Mouse (Mus musculus): Measurements from ENCODE around the gene Nox3.

Gene Nox3

DNA sequence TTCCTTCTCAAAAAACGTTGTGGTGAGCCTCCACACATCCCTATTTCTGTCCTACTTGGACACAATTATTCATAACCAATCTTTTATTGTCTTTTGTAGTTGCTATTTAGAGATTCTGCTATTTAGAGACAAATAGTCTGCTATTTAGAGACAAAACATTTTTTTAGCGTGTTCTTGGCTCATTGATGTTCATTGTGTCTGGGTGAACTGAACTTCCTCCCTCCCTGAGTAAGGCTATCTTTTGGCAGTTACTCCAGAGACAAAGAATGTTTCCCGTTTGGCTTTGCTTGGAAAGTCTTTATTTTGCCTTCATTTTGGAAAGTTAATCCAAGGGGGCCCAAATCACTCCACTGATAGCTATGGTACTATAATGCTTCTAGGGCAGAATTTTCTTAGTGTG, 63.6 kb downstream of the Nox3 start:
- Histone ChIP-seq H3K4me3 (replicated peaks; ENCODE audit: low read length) (no peak overlapping the region), H3K9me3 (ENCODE audit: low read length) (peaks cover 4% of the 10 kb centered on the region; the same call in 1 of the 2 replicates), H3K27me3 (ENCODE audit: insufficient read depth, low read length) (no peaks in the 10 kb centered on the region), H3K4me1 (replicated peaks; ENCODE audit: low read depth, low read length) (no peaks in the 10 kb centered on the region), H3K36me3 (ENCODE audit: insufficient read depth, low read length) (no peaks in the 10 kb centered on the region)
- TF ChIP-seq NANOG (IDR thresholded peaks at IDR 0.05; ENCODE audit: borderline replicate concordance, low read length): no peak
- TF ChIP-seq CTCF (conservative IDR thresholded peaks at IDR 0.05; ENCODE audit: low read length): no peak
- no peak for TF ChIP-seq POU5F1 (IDR thresholded peaks at IDR 0.05; ENCODE audit: borderline replicate concordance, low read length)

DNA sequence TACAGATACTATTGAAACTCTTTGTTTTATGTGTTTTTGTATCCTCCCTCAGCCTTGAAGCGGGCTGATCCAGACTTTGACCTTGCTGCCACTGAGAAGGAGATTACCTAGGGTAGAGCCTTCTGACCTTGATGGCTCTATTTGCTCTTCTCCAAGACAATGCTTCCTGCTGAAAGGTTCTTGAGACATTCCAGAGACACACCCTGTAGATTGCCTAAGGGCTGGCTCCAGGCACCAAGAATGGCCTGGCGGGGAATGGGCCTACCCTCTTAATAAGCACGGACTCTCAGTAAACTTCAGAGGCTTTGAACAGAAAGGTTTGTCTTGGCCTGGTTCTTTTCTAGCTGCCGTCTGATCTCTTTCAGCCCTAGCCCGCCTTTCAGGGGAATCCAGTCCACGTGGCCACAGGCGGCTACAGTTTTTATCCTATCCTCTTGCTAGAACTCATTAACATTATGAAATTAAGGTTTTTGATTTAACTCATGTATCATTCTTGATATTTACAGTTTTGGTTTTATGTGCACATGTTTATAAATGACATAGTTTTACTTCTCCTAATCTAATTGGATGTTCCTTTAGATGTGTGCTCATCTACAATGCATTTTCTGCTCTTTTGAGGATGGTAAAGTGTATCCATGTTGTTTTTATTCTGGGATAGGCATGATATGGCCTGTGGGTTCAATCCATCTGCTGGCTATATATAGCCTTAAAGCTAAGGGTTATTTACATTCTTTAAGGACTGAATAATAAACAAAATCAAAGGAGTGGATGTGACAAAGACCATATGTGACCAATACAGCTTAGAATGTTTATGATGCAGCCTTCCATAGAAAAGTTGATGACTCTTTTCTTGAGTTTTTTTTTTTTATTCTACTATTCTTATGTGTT, 79.5 kb downstream of the Nox3 start:
- Histone ChIP-seq H3K4me1 (replicated peaks; ENCODE audit: low read depth, low read length) (peaks cover 16% of the 10 kb centered on the region), H3K9me3 (ENCODE audit: low read length) (peaks cover 6% of the 10 kb centered on the region; the same call in 1 of the 2 replicates), H3K27me3 (ENCODE audit: insufficient read depth, low read length) (no peaks in the 10 kb centered on the region), H3K4me3 (replicated peaks; ENCODE audit: low read length) (no peak overlapping the region), H3K36me3 (ENCODE audit: insufficient read depth, low read length) (no peaks in the 10 kb centered on the region)
- TF ChIP-seq NANOG (IDR thresholded peaks at IDR 0.05; ENCODE audit: borderline replicate concordance, low read length) (peak; percentile 61; the same call in 1 of the 2 replicates), CTCF (conservative IDR thresholded peaks at IDR 0.05; ENCODE audit: low read length) (no peak)

DNA sequence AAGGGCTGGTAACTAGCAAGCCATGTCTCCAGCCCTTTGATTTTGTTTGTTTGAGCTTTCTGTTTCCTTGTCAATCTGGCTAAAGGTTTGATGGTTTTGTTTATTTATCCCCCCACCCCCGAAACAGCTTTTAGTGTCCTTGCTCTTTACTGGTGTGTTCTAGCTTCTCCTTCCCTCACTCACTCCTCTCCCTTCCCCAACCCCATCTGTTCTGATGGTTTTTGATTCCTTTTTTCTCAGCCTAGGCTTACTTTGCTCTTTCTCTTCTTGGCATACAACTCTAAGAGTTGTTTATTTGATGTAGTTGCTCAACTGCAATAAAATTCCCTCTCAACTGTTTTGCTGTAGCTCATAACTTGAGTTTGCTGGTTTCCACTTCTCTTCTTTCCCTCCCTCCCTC, 80.5 kb downstream of the Nox3 start:
- no peaks in the 10 kb centered on the region for H3K36me3 ChIP-seq (ENCODE audit: insufficient read depth, low read length)
- peaks cover 22% of the 10 kb centered on the region for H3K4me1 ChIP-seq (replicated peaks; ENCODE audit: low read depth, low read length)
- TF ChIP-seq CTCF (conservative IDR thresholded peaks at IDR 0.05; ENCODE audit: low read length) (no peak), NANOG (IDR thresholded peaks at IDR 0.05; ENCODE audit: borderline replicate concordance, low read length) (no peak), POU5F1 (IDR thresholded peaks at IDR 0.05; ENCODE audit: borderline replicate concordance, low read length) (no peak)
- H3K4me3 ChIP-seq (replicated peaks; ENCODE audit: low read length): no peak overlapping the region
- H3K9me3 ChIP-seq (ENCODE audit: low read length): peaks cover 7% of the 10 kb centered on the region; the same call in 1 of the 2 replicates
- no peaks in the 10 kb centered on the region for H3K27me3 ChIP-seq (ENCODE audit: insufficient read depth, low read length)

DNA sequence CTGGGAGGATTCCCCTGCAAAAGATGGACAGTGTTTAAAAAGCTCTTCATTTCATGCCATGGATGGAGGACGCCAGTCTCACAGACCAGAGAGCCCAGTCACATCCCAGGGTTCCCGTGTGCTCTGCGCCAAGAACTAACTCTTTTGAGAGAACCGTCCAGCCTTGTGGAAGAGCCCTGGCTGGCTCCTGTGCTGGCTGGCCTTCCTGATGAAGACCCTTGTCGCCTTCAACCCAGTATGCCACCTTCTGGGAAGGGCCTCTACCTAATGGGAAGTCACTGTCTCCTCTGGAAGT, 84.3 kb downstream of the Nox3 start:
- Histone ChIP-seq H3K4me1 (replicated peaks; ENCODE audit: low read depth, low read length) (peaks cover 19% of the 10 kb centered on the region), H3K9me3 (ENCODE audit: low read length) (peaks cover 7% of the 10 kb centered on the region), H3K36me3 (ENCODE audit: insufficient read depth, low read length) (no peaks in the 10 kb centered on the region), H3K4me3 (replicated peaks; ENCODE audit: low read length) (no peak overlapping the region), H3K27me3 (ENCODE audit: insufficient read depth, low read length) (no peaks in the 10 kb centered on the region)
- no peak for TF ChIP-seq POU5F1 (IDR thresholded peaks at IDR 0.05; ENCODE audit: borderline replicate concordance, low read length)
- no peak for TF ChIP-seq CTCF (conservative IDR thresholded peaks at IDR 0.05; ENCODE audit: low read length)
- no peak for TF ChIP-seq NANOG (IDR thresholded peaks at IDR 0.05; ENCODE audit: borderline replicate concordance, low read length)

DNA sequence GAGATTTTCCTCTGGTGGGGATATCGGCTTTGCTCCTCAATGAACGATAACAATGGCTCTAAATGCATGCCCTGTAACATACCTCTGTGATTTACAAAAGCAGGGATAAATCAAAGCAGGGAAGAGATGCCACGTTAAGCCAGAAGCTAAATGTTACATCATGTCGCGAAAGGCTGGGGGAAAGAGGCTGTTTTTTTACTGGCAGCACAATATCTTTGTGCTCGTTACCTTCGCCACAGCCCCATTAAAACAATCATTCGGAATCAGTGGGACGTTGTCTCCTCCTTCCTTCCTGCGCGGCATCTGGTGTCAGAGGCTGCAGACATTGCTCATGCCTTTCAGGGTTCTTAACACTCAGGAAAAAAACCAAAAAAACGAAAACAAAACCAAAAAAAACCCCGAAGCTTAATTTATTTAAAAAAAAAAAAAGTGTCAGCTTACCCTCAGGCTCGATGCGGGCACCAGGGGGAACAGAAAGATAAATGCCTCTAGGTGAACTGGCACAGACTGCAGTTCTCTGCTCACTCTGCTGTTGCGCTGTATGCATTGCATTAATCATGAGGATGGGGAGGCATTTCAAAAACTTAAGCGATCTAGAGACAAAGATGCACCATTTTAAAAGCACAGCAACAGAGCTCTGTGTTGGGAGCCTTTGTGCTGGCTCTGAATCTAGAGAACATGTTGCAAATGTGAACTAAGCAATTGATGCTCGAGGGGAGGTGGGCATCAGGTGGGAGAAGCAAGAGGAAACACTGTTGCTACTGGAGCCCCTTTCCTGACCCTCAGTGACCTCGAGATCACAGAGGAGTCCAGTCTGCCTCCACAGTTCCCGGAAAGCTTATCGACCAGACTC, 84.9 kb downstream of the Nox3 start:
- peaks cover 17% of the 10 kb centered on the region for H3K4me1 ChIP-seq (replicated peaks; ENCODE audit: low read depth, low read length)
- no peaks in the 10 kb centered on the region for H3K27me3 ChIP-seq (ENCODE audit: insufficient read depth, low read length)
- H3K9me3 ChIP-seq (ENCODE audit: low read length): peaks cover 7% of the 10 kb centered on the region
- H3K36me3 ChIP-seq (ENCODE audit: insufficient read depth, low read length): no peaks in the 10 kb centered on the region
- H3K4me3 ChIP-seq (replicated peaks; ENCODE audit: low read length): no peak overlapping the region
- TF ChIP-seq CTCF (conservative IDR thresholded peaks at IDR 0.05; ENCODE audit: low read length): no peak
- no peak for TF ChIP-seq POU5F1 (IDR thresholded peaks at IDR 0.05; ENCODE audit: borderline replicate concordance, low read length)

DNA sequence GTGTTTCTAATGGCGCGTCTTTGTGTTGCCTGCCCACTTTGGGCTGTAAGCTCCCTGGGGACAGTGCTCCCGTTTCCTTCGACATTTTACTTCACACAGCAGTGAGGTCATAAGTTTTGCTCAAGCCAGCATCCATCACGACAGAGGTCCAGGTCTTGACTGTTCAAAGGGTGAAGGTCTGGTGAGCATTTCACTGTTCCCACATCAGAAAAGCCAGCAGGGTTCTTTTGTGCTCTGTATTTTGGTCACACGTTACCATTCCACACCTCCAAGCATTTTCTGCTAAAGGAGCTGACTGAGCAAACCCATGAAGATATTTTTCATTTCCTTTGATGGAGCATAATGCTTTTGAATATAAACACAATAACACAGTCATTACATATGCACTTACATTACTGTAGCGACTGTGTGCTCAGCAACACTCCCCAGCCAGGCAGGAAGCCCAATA, 85.7 kb downstream of the Nox3 start:
- H3K4me1 ChIP-seq (replicated peaks; ENCODE audit: low read depth, low read length): peaks cover 13% of the 10 kb centered on the region
- no peaks in the 10 kb centered on the region for H3K36me3 ChIP-seq (ENCODE audit: insufficient read depth, low read length)
- no peak overlapping the region for H3K4me3 ChIP-seq (replicated peaks; ENCODE audit: low read length)
- H3K27me3 ChIP-seq (ENCODE audit: insufficient read depth, low read length): no peaks in the 10 kb centered on the region
- TF ChIP-seq NANOG (IDR thresholded peaks at IDR 0.05; ENCODE audit: borderline replicate concordance, low read length) (no peak), POU5F1 (IDR thresholded peaks at IDR 0.05; ENCODE audit: borderline replicate concordance, low read length) (no peak), CTCF (conservative IDR thresholded peaks at IDR 0.05; ENCODE audit: low read length) (no peak)
- peaks cover 7% of the 10 kb centered on the region for H3K9me3 ChIP-seq (ENCODE audit: low read length)

DNA sequence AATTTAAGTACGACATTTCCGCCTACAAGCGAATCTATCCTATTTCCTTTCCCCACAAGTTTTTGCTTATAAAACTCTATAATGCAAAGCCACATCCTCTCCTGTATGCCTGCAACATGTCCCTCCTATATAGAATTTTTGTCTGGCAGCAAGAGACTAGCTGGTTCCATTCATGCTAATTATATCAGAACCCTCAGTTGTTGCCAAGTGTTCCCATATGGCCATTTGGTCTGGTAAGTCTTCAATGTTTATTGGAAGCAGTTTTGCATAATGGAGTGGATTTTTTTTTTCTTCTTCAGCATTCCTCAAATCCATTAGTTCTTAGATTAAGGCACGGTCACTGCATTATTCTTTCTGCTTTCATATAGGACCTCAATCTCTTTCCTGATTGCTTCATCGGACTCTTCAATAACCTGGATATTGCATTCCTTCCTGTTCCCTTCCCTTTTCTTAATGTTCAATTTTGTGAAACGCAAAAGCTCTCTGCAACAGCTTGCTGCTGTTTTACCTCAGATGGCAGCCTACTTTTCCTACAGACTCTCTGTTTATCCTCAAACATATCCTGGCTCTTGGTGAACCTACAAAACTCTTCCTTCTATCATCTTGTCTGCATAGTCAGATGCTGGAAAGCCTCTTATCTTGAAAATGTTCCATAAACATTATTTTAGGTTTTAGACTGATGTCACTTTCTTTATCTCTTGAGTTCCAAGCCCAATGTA, 92.9 kb downstream of the Nox3 start:
- H3K36me3 ChIP-seq (ENCODE audit: insufficient read depth, low read length): no peaks in the 10 kb centered on the region
- H3K4me1 ChIP-seq (replicated peaks; ENCODE audit: low read depth, low read length): peaks cover 1% of the 10 kb centered on the region; the same call in 1 of the 2 replicates
- TF ChIP-seq CTCF (conservative IDR thresholded peaks at IDR 0.05; ENCODE audit: low read length) (no peak), NANOG (IDR thresholded peaks at IDR 0.05; ENCODE audit: borderline replicate concordance, low read length) (no peak), POU5F1 (IDR thresholded peaks at IDR 0.05; ENCODE audit: borderline replicate concordance, low read length) (no peak)
- no peak overlapping the region for H3K4me3 ChIP-seq (replicated peaks; ENCODE audit: low read length)
- H3K27me3 ChIP-seq (ENCODE audit: insufficient read depth, low read length): no peaks in the 10 kb centered on the region
- H3K9me3 ChIP-seq (ENCODE audit: low read length): no peaks in the 10 kb centered on the region

DNA sequence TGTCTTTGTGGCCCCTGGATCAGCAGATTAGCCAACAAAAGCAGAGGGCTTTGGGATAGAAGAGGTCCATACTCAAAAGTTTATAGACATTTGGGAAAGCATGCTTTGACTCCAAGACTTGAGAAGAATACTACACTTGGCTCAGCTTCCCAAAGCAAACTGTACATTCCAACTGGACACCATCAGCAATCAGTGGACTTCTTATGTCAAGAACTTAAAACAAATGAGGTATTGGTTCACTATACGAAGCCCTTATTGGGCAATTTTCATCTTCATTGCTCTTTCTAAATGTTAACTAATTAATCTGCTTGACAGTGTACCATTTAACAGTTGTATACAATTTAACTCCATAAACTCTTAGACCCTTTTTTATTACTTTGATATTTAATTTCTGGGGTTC, 97.7 kb downstream of the Nox3 start:
- no peaks in the 10 kb centered on the region for H3K9me3 ChIP-seq (ENCODE audit: low read length)
- H3K4me3 ChIP-seq (replicated peaks; ENCODE audit: low read length): no peak overlapping the region
- peaks cover 2% of the 10 kb centered on the region; the same call in 1 of the 2 replicates for H3K27me3 ChIP-seq (ENCODE audit: insufficient read depth, low read length)
- TF ChIP-seq NANOG (IDR thresholded peaks at IDR 0.05; ENCODE audit: borderline replicate concordance, low read length) (no peak), POU5F1 (IDR thresholded peaks at IDR 0.05; ENCODE audit: borderline replicate concordance, low read length) (no peak), CTCF (conservative IDR thresholded peaks at IDR 0.05; ENCODE audit: low read length) (no peak)
- no peaks in the 10 kb centered on the region for H3K36me3 ChIP-seq (ENCODE audit: insufficient read depth, low read length)
- peaks cover 17% of the 10 kb centered on the region for H3K4me1 ChIP-seq (replicated peaks; ENCODE audit: low read depth, low read length)

Measured in E14TG2a.4 (cell line).